ENCODE assay signal across 1 mouse cellular context in genomic region chr16:33508082-33508481, GRCm38 (mm10).
TF ChIP-seq lines count a peak whose summit lies in the region.

No protein-coding gene starts in this region.

TF ChIP-seq in CH12.LX, 34 proteins besides CTCF, POLR2A, EP300 and RAD21 (continued from another document):
- no peak for TF ChIP-seq PAX5 (IDR thresholded peaks at IDR 0.05; ENCODE audit: low read length)
- TF ChIP-seq E2F4 (IDR thresholded peaks at IDR 0.05; ENCODE audit: insufficient replicate concordance, low read depth, low read length), result no peak
- no peak for TF ChIP-seq ETS1 (conservative IDR thresholded peaks at IDR 0.05; ENCODE audit: low read depth, low read length)
- no peak for TF ChIP-seq ZMIZ1 (IDR thresholded peaks at IDR 0.05; ENCODE audit: low read depth, low read length)
- no peak for TF ChIP-seq UBTF (IDR thresholded peaks at IDR 0.05; ENCODE audit: low read depth, low read length)
